Mouse (Mus musculus): ENCODE results near the gene Gm904. TPM values are rescaled to one million over a fixed set of nuclear protein-coding genes. Genes with fewer than 3 reads are reported as not detected.
"Not testable (repeated sequence)": the region's sequence is repeated elsewhere in the genome, so short reads cannot be mapped to it uniquely, and the experiment has no call there.

The Gm904 gene
- not detected in 2 replicates for polyA plus RNA-seq (2015; fragmentation: Nextera tagmentation; extraction: Ambion mirVana)

GRCm38 (mm10) chr13:50642928-50643327, at the start of gene Gm904:
TSS of gene Gm904 (plus strand) at chr13:50643228.
- H3K4me3 ChIP-seq, H3K9me3 ChIP-seq: not testable (repeated sequence)

GRCm38 (mm10) chr13:50648771-50649170, 5.7 kb downstream of the Gm904 start:
- H3K4me2 ChIP-seq; H3K9ac ChIP-seq; H3K36me3 ChIP-seq; H3K27me3 ChIP-seq; H3K4me3 ChIP-seq; ATAC-seq (ENCODE audit: low read depth); H3K4me1 ChIP-seq (replicated peaks); H3K27ac ChIP-seq (replicated peaks); H3K9me3 ChIP-seq: not testable (repeated sequence)
- 75% methylated on average over 2 of the region's 2 CpGs for WGBS

More at GRCm38 (mm10) chr13:50642928-50643327, at the start of gene Gm904:
- H3K36me3 ChIP-seq; ATAC-seq (ENCODE audit: low read depth); H3K9ac ChIP-seq; H3K4me2 ChIP-seq; H3K27me3 ChIP-seq; H3K4me1 ChIP-seq (replicated peaks); H3K27ac ChIP-seq (replicated peaks): not testable (repeated sequence)

Small RNA genes within 50 kb of the gene (microRNA-seq; reads per million reads assigned to microRNA genes)
- gene Gm23952 (not detected), gene Mir683-2 (not detected)

Other genes starting within 250 kb of the Gm904 start
- gene Fbxw17, start 225.4 kb upstream of the Gm904 start, polyA plus RNA-seq (2015; fragmentation: Nextera tagmentation; extraction: Ambion mirVana) = 30.4 and 39.6 TPM in 2 replicates
- not detected in 2 replicates for gene Gm47429, start 199.3 kb upstream of the Gm904 start, polyA plus RNA-seq (2015; fragmentation: Nextera tagmentation; extraction: Ambion mirVana)
- gene Nutm2, start 175.9 kb upstream of the Gm904 start, polyA plus RNA-seq (2015; fragmentation: Nextera tagmentation; extraction: Ambion mirVana) = not detected in 2 replicates
- gene Gm8765, start 55.1 kb downstream of the Gm904 start, polyA plus RNA-seq (2015; fragmentation: Nextera tagmentation; extraction: Ambion mirVana) = not detected in 2 replicates

All from neural tube, embryonic 13.5 days (tissue).